Mouse (Mus musculus): ENCODE measurements at regions not wholly inside any gene's neighbourhood (a gene's known extent, or its start where the extent isn't known, plus 50 kb on each side); places are given as distances from the start of the nearest gene placed in this dataset.

GRCm38 (mm10) chr8:36009565-36009964 is 244.0 kb downstream of the Gm19410 start:
- no peak for TF ChIP-seq CTCF (IDR thresholded peaks at IDR 0.05; ENCODE audit: low read depth)
- TF ChIP-seq EP300 (IDR thresholded peaks at IDR 0.05; ENCODE audit: low read depth): no peak

All from liver, embryonic 14.5 days (tissue).